Mouse (Mus musculus) heart, adult 2 months (tissue): ENCODE data around the gene Chac1.

Experiments
- CTCF ChIP-seq: fragments of 200-600 bp; IDR thresholded peaks from 2 replicates; pipeline ENCODE4 v1.8.1; 2022; ENCODE audit warnings: antibody characterized with exemption, mild to moderate bottlenecking, moderate library complexity
- EP300 ChIP-seq: fragments of 200-500 bp; IDR thresholded peaks from 2 replicates; pipeline ENCODE4 v1.6.1; 2011; ENCODE audit warnings: low read depth, low read length, control low read depth; ENCODE audit not compliant: insufficient read depth
- POLR2A ChIP-seq: fragments of 200-500 bp; IDR thresholded peaks from 2 replicates; pipeline ENCODE4 v1.6.1; 2011; ENCODE audit warnings: mild to moderate bottlenecking, low read depth, low read length, control low read depth; ENCODE audit not compliant: insufficient read depth

DNA sequence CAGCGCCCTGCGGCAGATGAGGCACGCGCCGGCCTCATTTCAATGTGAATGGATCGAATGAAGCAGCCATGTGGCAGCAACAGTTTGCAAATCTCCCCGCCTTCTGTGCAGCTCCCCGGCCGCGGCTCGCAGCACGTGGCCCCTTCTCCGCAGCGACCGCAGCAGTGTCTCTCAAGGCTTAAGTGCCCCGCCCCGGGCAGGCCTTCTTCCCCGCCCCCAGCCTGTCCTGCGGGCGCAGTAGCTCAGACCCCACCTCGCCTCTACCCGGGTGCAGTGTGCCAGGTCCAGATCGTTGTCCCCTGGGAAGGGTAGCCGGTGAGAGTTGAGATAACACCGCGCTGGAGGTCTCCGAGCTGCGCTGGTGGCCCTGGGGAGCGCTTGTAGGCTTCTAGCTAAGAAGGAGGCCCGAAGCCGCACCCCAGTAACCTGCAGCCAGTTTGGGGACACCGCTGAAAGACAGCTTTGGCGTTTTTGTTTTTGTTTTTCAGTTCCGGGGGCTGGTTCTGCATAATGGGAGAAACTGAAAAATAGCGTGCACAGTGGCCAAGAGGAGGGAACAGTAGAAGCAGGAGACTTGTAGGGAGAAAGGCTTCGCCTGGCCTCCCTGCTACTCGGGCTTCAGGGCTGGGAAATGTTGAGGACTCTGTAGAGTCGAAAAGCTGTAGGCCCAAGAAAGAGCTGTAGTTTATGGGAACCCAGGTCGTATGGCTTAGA is 28.3 kb upstream of the Chac1 start:
- TF ChIP-seq EP300 (no peak), POLR2A (no peak), CTCF (no peak)
